Mouse (Mus musculus) E14TG2a.4 (cell line): ENCODE data around the gene A430005L14Rik.

Experiments used
- CTCF ChIP-seq: conservative IDR thresholded peaks from 2 replicates; pipeline ENCODE4 v1.5.1; 2014; ENCODE audit warnings: low read length
- NANOG ChIP-seq: IDR thresholded peaks from 2 replicates; pipeline ENCODE4 v1.6.1; 2014; ENCODE audit warnings: borderline replicate concordance, low read length, mixed read lengths
- POU5F1 ChIP-seq: IDR thresholded peaks from 2 replicates; pipeline ENCODE4 v1.6.1; 2014; ENCODE audit warnings: low read length, borderline replicate concordance

DNA sequence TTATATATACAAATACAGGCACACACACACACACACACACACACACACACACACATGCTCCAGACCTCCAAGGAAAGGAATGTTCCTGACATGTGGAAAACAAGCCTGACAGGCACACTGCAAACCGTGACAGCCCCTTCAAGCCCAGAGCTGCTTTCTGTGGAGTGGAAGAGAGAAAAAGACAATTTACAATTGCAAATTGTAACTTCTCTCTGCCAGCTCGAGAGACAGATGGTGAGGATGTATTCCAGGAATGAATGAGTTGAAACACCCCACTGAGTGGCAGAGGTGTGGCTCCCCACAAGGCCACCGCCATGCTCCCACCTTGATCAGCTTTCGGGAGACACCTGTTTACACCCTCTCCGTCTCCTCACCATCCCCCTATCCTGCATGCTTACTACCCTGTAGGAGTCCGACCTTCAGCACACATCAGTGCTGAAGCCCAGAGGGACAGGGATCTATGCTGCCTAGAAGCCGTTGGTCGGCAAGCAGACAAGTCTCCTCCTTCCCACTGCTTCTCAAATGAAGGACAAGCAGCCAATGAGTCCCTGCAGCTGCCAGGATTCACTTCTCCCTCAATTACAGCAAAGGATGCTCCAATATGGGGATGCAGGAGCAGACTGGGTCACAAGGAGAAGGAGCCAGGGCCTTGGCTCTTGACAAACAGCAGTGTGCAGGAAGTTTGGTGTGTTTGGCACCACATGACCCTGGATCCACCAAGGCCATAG is 39.1 kb upstream of the A430005L14Rik start:
- TF ChIP-seq CTCF (no peak), NANOG (no peak), POU5F1 (no peak)
